Mouse (Mus musculus) telencephalon, adult 2 months (tissue): Measurements from ENCODE around the gene Xirp1.

Source experiments
- DNase-seq: peaks from one replicate; pipeline ENCODE4 v3.0.0-alpha.2; 2011; ENCODE audit warnings: low read depth, low spot score

Gene Xirp1

DNA sequence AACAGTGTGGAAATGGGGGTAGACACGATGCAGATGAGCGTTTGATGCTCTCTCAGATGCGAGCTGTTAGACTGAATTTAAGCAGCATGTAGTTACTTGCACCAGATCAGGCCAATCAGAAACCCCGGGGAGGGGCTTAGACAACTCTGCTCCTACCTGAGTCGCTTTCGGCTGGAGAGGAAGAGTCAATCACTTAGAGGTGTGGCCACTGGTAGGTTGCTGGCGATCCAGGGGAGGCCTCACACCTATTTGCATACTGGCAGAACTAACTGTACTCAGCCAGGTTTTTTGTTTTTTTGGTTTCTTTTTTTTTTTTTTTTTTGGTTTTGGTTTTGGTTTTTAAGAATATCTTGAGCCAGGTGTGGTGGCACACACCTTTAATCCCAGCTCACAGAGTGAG is 35.1 kb downstream of the Xirp1 start:
- DNase-seq, result no peak

- no peak for DNase-seq
Measured at GRCm38 (mm10) chr9:119985881-119986574, 37.4 kb downstream of the Xirp1 start.

- DNase-seq, result no peak
Measured at GRCm38 (mm10) chr9:119984536-119985011, 38.8 kb downstream of the Xirp1 start, which contains the start of gene Csrnp1. Gene Csrnp1 (minus strand): TSS chr9:119984658.

GRCm38 (mm10) chr9:119983585-119984535 is 39.5 kb downstream of the Xirp1 start:
- DNase-seq, result no peak

GRCm38 (mm10) chr9:119982956-119983551 is 40.3 kb downstream of the Xirp1 start:
- no peak for DNase-seq

DNA sequence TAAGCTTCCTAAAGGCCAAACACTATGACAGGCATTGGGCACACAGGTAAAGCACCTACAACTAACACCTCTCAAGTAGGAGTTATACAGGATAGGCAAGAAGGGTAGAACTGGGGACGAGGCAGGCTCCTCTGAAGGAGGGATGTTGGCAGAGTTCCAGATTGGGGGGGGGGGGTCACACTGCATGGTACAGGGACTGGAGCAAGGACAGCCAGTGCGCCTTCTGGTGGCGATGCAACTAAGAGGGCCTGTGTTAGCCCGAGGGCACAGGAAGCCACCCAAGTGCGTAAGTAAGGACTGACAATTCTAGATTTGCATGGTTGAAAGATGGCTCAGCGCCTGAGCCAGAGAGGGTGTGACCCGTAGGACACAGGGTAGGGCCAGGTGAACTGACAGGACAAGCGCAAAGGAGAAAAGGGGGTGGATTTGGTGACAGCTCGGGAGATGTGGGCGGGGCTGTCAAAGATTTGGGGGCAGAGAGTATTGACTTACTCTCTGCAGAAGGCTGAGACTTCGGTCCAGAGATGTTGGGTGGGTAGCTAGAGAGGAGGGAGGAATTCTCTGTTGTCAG is 41.1 kb downstream of the Xirp1 start:
- DNase-seq, result no peak

DNA sequence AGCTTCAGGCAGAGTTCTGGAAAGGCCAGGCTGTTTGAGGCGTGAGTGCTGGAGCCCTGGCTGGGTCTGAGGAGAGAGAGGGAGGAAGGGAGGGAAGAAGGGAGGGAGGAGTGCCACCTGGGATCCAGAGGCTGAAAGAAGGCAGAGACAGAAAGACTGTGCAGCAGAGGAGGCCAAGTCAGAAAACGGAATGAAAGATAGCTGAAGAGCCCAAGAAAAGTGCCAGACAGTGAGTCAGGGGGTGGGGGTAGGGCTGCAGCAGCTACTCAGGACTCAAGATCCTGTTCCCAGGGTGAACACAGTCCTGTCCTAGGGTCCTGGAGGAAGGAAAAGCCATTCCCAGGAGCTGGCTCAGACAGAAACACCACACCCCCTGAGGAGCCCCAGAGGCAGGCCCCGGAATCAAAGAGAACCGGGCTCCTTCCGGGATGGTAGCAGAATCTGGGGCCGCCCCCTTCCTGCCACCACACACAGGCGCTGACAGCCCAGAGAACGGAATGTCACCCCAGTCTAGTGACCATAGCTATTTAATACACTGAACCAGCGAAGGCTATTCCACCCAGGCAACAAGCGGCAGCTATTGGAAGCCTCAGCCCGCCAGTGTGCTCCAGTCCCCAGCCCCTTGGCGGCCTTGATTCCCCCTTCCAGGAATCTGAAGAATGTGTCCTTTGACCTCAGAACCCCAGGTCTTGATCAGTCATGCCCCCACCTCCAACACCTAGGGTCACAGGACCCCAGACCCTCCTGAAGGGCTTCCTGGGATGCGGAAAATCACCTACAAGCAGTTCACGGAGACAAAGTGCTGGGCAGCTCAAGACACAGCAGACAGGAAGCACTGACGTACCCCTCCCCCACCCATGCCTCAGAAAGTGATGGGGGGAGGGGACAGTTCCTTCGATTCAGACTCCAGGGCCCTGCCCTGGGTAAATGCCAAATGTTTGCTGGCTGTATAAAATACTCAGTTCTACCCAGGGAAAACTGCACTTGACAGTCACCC is 41.9 kb downstream of the Xirp1 start:
- DNase-seq, result no peak

DNA sequence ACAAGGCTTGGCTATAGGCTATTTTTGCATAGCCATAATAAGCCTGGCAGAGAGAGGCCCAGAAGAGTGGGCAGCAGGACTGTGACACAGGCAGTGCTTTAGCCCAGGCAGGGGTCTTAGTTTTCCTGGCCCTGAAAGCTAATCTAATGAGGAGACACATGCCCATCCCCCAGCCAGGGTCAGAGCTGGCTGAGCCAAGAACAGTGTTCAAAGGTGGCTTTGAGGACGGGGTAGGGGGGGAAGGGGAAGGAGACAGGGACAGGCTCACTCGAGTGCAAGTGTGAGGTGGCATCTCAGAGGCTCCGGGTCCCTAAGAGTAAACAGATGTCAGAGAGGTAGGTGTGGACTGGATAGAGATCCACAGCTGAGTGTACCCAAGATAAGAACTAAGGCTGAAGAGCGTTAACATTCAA is 42.6 kb downstream of the Xirp1 start:
- DNase-seq, result no peak

- DNase-seq, result no peak
Measured at GRCm38 (mm10) chr9:119979749-119980148, 43.6 kb downstream of the Xirp1 start.

DNA sequence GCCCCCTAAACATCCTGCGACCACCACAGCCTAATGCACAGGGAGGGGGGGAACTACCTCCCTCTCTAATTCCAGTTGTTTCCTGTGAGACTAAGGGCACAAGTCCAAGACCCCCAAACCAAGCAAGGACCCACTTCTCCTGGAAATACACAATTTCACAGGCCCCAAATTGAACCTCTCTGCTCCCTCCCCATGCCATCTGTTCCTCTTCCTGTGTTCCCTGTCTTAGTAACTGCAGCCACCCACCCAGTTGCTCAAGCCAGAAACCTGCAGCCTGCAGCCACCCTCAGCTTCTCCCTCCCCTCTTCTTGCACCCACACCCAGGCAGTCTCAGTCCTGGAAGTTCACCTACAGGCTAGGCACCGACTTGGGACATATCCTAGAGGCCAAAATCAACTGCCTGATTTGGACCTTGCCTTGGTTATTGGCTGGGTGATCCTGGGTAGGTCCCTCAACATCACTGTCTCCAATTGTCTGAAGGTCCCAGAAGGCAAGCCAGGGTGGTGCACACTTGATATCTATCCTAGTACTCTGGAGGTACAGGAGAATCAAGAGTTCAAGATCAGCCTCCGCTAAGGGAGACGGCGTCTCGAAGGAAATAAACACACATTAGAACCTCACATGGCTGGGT is 44.5 kb downstream of the Xirp1 start:
- peak; percentile 88 for DNase-seq

DNA sequence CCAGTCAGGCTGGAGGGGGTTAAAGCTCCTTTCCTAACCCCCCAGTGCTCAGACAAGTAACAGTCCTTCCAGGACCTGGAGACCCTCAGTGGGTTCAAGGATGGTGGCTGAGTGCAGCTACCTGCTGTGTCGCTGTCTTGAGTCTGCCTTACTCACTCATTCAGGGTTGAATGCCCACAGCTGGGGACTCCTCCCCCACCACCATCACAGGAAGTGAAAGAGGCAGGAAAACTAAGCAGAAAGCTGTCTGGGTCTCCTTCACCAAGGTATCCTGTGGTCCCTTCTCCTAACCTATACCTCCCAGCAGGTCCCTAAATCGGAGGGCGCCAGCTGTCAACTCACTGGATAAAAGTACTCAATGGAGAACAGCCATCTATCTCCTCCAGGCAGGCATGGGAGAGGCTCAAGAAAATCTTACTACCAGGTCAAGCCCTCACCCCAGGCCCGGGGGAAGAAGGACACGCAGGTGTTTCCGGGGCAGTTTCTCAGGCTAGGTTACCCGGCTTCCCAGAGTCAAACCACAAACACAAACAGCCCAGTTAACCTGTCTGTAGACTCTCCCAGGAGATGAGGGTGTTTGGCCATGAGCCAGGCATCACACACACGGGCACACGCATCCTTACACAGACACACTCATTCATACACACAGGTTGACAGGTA is 45.1 kb downstream of the Xirp1 start:
- no peak for DNase-seq

GRCm38 (mm10) chr9:119977557-119978060 is 45.8 kb downstream of the Xirp1 start:
- no peak for DNase-seq

- DNase-seq, result no peak
Measured at GRCm38 (mm10) chr9:119976704-119977556, 46.5 kb downstream of the Xirp1 start.

GRCm38 (mm10) chr9:119975286-119975685 is 48.1 kb downstream of the Xirp1 start:
- no peak for DNase-seq

GRCm38 (mm10) chr9:119974609-119975008 is 48.8 kb downstream of the Xirp1 start:
- DNase-seq, result no peak

- no peak for DNase-seq
Measured at GRCm38 (mm10) chr9:119973869-119974520, 49.4 kb downstream of the Xirp1 start.

DNA sequence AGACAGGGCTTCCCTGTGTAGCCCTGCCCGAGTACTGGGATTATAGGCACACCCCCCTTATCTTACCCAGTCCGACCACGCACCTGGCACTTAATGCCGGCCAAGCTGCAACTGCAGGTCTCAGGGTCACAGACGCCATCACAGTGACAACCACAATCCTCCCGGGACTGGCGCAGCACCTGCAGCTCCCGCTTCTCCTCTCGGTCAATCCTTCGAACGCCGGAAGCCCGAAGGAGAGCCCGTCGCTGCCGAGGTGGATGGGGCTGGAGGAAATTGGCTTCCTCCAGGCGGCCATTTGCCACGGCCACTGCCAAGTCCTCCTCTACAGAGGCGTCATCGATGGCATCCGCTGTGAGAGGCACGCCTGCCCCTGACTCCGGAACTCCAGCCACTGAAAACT is 50.1 kb downstream of the Xirp1 start:
- DNase-seq, result no peak

DNA sequence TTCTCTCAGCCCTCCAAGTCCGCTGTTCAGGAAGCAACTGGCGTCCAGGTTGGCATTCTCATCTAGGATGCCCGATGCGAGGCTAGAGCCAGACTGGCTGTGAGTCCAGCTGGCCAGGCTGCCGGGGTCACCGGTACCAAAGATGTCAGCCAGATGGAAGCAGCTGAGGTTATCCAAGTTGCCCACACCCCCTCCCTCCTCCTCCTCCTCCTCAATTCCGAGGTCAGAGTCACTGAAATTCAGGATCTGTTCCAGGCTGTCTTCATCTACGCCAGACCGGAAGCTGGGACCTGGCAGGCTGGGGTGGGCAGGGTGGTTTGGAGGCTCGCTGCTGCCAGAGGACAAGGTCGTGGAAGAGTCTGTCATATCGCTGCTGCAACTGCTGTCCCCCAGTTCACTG is 50.8 kb downstream of the Xirp1 start:
- DNase-seq, result no peak
